Mouse (Mus musculus) spleen, postnatal 14 days (tissue): ENCODE results near the gene Psmb9.
"Not testable (repeated sequence)": the region's sequence is repeated elsewhere in the genome, so short reads cannot be mapped to it uniquely, and the experiment has no call there.

Source experiments
- DNase-seq, 2 experiments: peaks; one replicate each; pipeline ENCODE4 v3.0.0; 2021 to 2022; ENCODE audit warnings: low spot score in 2 of 2

Psmb9 gene

DNA sequence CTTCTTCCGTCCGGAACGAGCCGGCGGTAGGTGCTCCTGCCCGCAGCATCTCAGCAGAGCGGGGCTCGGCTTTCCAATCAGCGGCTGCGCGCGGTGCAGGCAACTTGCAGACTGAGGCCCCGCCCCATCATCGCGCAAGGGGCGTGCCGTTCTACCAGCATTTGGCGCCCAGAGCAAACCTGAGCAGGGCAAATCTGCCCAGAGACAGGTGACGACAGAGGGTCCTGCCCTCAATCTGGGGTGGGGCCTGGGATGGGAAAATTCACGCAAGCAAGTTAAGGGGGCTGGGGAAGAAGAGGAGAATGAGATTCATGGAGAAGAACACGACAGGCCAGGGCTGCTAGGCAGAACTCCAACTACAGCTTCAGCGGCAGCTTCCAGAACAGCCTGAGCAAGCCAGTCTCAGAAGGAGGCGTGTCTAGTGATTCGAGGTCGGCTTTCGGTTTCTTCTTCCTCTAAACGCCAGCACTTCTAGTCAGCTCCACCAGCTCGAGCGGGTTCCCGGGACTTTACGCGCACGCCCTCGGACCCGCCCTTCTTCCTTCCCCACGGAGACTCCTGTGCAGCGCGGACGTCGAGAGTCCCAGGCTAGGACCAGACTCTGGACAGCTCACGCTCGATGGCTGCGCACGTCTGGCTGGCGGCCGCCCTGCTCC lies at the start of gene Psmb9, which contains the start of gene Tap1:
Psmb9 (minus strand) TSS at position 504 of the 656 bp plus-strand sequence.
Tap1 (plus strand) TSS at position 293 of the 656 bp plus-strand sequence.
- DNase-seq, result peak; percentile 96 to 98

DNA sequence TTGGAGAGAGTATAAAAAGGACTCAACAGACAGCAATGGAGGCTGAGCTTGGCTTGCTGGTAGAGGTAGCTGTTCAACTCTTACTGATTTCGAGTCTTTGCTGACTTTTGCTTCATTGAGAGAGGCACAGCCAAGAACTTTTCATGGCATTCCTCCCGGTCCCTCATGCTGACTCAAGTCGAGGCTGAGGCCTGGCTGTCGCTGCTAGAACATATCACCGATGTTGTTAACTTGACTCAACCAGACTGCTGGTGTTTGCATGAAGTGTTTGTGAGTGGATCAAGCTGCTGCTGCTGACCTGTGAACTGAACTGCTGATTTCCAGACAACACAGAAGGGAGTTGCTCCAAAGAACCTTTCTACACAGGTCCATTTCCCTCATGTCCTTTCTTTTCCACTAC lies 49.1 kb upstream of the Psmb9 start:
- DNase-seq, result no peak

DNA sequence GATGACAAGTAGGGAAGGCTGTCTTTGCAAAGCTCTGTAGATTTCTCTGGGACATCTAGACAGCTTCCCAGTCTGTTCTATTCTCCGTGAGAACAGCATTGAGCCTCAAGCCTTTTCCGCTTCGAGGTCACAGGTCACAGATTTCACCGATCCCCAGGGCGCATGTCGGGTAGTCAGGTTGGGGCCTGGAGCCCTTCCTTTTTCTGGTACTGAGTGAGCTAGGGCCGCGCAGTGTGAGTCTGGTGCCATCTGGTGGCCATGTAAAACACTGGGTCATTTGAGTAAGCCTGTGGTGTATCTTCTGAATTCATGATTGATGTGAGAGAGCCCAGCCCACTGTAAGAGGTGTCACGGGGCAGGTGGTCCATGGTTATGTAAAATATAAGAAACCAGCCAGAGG lies 47.4 kb upstream of the Psmb9 start:
- DNase-seq, result peak; percentile 62 to 78

DNA sequence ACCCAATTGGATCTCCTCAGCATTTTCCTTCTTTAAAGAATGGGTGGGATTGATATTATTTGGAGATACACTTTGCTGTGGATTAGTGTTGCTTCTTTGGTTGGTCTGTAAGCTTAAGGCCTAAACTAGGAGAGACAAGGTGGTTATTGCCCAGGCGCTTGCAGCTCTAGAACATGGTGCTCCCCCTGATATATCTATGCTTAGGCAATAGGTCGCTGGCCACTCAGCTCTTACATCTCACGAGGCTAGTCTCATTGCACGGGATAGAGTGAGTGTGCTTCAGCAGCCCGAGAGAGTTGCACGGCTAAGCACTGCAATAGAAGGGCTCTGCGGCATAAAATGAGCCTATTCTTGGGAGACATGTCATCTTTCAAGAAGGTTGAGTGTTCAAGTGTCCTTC lies 44.5 kb upstream of the Psmb9 start:
- not testable (repeated sequence) for DNase-seq

GRCm38 (mm10) chr17:34230971-34231370 lies 43.4 kb upstream of the Psmb9 start:
- not testable (repeated sequence) for DNase-seq

DNA sequence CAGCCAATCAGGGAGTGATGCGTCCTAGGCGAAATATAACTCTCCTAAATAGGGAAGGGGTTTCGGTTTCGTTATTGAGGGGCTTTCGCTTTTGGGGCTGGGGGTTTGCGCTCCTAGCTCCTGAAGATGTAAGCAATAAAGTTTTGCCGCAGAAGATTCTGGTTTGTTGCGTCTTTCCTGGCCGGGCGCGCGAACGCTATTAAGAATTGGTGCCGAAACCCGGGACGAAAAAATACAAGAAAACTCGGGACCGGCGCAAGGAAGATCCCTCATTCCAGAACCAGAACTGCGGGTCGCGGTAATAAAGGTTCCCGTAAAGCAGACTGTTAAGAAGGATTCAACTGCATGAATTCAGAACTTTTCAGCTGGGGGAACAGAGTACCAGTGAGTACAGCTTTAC lies 38.3 kb upstream of the Psmb9 start:
- DNase-seq, result peak in 1 of 2 experiments; percentile 42

DNA sequence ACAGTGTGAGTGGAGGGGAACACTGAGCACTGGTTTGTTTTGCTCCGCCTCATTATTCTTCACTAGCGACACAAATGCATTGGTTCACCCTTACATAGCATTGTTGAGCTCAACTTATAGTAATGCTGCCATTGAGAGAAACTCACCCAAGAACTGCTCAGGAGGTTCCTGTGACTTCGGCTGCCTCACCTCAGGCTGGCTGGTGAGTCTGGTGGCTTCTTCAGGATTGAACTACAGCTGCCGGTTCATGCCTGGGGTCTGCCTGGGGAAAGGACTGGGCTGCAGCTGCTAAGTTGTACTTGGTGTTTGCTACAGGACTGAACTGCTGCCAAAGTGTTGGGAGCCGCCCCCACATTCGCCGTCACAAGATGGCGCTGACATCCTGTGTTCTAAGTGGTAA lies 37.9 kb upstream of the Psmb9 start:
- no peak for DNase-seq

DNA sequence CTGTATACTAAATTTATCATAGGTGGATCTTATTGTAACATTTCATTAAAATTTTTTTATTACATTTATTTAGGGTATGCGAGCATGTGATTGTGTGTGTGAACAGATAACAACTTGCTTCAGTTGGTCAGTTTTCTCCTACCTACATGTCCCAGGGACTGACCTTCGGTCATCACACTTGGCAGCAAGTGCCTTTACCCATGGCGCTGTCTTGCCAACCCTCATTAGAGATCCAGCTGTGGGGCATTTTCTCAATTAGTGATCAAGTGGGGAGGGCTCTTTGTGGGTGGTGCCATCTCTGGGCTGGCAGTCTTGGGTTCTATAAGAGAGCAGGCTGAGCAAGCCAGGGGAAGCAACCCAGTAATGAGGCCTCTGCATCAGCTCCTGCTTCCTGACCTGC lies 37.3 kb upstream of the Psmb9 start:
- DNase-seq, result no peak

GRCm38 (mm10) chr17:34220401-34220800 lies 32.8 kb upstream of the Psmb9 start:
- DNase-seq, result not testable (repeated sequence)

- DNase-seq, result not testable (repeated sequence)
Observed at GRCm38 (mm10) chr17:34219801-34220200, 32.2 kb upstream of the Psmb9 start.

DNA sequence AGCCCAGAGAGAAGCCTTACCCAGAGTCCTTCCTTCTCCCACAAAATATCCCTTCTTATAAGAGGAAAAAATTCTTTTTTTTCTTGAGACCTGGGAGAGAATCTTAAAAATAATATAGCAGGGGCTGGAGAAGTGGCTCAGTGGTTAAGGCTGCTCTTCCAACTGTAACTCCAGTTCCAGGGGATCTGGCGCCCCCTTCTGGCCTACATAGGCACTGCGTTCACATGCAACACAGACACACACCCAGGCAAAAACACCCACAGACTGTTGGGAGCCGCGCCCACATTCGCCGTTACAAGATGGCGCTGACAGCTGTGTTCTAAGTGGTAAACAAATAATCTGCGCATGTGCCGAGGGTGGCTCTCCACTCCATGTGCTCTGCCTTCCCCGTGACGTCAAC lies 31.5 kb upstream of the Psmb9 start:
- DNase-seq, result peak; percentile 47 to 69

- DNase-seq, result no peak
Observed at GRCm38 (mm10) chr17:34218675-34219074, 31.1 kb upstream of the Psmb9 start.

DNA sequence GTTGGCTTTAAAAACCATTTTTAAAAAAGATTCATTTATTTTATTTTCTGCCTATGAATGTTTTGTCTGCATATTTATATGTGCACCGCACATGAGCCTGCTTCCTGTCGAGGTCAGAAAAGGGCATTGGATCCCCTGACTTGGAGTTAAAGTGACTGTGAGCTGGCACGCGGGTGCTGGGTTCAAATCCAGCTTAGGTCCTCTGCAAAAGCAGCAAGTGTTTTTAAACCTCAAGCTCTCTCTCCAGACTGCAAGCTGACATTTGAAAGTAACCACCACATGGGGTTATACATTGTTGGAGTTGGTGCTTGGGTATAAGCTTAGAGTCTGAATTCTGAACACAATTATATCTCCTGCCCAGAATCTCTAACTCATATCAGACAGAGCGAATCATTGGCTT lies 30.4 kb upstream of the Psmb9 start:
- DNase-seq, result no peak

DNA sequence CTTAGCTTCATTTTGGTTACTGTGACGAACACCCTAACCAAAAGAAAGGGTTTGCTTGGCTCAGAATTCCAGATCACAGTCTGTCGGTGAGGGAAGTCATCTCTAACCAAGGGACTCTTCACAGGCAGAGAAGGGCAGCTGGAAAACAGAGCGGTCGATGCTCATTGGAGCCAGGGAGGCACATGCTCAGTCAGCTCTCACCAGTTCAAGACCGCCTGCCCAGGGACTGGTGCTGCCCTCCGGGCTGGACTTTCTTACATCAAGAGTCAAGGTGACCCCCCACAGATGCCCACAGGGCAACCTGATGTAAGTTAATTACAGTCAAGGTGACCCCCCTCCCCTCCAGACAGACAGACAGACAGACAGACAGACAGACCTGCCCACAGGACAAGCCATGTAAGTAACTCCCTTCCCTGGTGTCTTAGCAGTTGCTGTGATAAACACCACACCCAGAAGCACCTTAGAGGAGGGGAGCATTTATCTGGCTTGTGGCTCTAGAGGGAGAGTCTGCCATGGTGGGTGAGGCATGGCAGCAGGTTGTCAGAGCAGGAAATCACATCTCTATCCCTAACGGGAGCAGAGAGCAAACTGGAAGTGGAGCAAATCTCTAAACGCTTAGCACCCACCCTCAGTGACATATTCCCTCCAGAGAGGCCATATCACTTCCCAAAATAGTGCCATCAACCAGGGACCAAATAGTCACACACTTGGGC lies 29.8 kb upstream of the Psmb9 start:
- DNase-seq, result no peak

DNA sequence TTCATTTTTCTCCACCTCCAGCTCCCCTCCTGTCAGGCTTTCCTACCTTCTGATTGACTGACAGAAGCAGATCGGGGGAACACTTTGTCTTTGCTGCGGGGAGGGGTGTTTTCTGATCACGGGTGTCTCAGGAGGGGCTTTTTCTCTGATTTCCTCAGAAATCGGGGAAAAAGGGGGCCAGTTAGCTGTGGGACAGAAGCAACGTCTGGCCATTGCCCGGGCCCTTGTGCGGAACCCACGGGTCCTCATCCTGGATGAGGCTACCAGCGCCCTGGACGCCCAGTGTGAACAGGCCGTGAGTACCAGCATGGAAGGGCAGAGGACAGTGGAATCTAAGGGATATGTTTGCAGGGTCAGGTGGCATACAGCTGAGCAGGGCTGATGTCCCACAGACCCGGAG lies 27.6 kb upstream of the Psmb9 start:
- no peak for DNase-seq

- no peak for DNase-seq
Observed at GRCm38 (mm10) chr17:34213936-34214335, 26.4 kb upstream of the Psmb9 start.

- DNase-seq, result no peak
Observed at GRCm38 (mm10) chr17:34211746-34212365, 24.3 kb upstream of the Psmb9 start.

GRCm38 (mm10) chr17:34210599-34210998 lies 23.0 kb upstream of the Psmb9 start:
- DNase-seq, result peak in 1 of 2 experiments; percentile 5

DNA sequence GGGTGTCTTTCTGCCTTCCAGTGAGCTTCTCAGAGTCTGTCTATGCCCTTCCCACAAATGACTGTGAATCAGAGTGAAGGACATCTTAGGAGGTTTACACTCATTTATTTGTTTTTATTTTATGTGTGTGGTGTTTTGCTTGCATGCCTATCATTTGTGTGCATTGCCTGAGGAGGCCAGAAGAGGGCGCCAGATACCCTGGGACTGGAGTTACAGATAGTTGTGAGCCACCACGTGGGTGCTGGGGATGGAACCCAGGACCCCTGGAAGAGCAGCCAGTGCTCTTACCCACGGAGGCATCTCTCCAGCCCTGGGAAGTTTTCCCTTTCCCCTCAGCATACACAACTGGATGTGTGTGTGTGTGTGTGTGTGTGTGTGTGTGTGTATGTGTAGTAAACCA lies 22.1 kb upstream of the Psmb9 start:
- DNase-seq, result no peak

- no peak for DNase-seq
Observed at GRCm38 (mm10) chr17:34208421-34208820, 20.9 kb upstream of the Psmb9 start.

- peak in 1 of 2 experiments; percentile 0 for DNase-seq
Observed at GRCm38 (mm10) chr17:34207866-34208265, 20.3 kb upstream of the Psmb9 start.

DNA sequence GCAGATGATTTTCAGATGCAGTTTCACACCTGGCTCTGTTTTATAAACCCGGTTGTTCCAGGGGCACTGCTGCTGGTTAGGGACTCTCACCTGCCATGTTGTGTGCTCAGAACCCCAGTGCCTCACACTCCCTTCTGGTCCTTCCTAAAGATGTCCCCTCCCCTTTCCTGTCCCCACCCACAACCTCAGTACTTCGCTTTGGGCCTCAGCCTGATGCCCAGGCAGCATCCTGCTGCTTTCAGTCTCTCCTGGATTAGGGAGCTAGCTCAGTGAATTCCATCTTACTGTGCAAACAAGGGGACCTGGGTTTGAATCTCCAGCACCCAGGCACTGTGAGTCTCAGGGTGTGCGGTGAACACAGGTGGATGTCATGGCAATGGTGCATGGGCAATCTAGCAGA lies 19.9 kb upstream of the Psmb9 start:
- peak in 1 of 2 experiments; percentile 2 for DNase-seq

DNA sequence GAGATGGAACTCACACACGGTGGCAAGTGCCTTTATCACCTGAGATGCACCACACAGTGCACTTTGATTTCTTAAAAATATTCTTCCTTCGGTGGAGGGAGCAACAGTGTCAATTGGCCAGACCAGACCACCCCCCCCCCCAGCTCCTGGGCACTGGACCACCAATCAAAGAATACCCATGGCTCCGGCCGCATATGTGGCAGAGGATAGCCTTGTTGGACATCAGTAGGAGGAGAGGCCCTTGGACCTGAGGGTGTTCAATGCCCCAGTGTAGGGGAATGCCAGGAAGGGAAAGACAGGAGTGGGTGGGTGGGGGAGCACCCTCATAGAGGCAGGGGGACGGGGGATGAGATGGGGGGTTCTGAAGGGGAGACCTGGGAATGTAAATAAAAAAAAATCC lies 19.2 kb upstream of the Psmb9 start:
- DNase-seq, result no peak
